Mouse (Mus musculus): Measurements from ENCODE around the gene Slc39a11. TPM values are rescaled to one million over a fixed set of nuclear protein-coding genes. Genes with fewer than 3 reads are reported as not detected.

The Slc39a11 gene
- polyA plus RNA-seq, 1 experiment from 2014 or later, result 15.1 TPM

DNA sequence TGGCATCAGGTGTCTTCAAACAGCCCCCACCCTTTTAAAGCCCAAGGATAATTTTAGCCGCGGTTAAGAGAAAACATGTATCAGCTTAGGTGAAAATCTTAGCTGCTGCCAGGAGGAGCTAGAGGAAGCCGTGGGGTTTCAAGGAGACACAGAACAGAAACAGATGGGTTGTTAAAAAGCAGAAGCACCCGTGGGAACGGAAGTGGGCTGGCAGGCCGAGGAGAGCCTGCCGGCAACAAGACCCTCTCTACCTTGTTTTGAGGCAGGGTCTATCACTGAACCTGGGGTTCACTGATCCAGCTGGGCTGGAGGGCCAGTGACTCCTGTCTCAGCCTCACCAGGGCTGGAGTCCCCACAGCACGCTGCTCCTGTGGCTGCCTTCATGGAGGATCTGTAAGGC is 310.1 kb downstream of the Slc39a11 start:
- ATAC-seq, result no peak
- H3K4me2 ChIP-seq (replicated peaks; ENCODE audit: low read depth, low read length), result no peak overlapping the region
- H3K36me3 ChIP-seq (ENCODE audit: insufficient read depth, low read length), result no peaks in the 10 kb centered on the region
- 81% methylated on average over 8 of the region's 8 CpGs for WGBS
- H3K9ac ChIP-seq (replicated peaks; ENCODE audit: low read depth), result no peak overlapping the region
- peaks cover under 1% of the 10 kb centered on the region; the same call in 1 of the 2 replicates for H3K4me1 ChIP-seq (ENCODE audit: insufficient read depth, low read depth, low read length)
- no peak for DNase-seq (ENCODE audit: low spot score)
- no peaks in the 10 kb centered on the region for H3K27me3 ChIP-seq (replicated peaks; ENCODE audit: insufficient read depth, low read length)
- H3K4me3 ChIP-seq (ENCODE audit: low read depth, low read length), result no peak overlapping the region
- TF ChIP-seq EP300 (IDR thresholded peaks at IDR 0.05), result no peak
- TF ChIP-seq CTCF (IDR thresholded peaks at IDR 0.05), result no peak
- H3K9me3 ChIP-seq (ENCODE audit: low read length), result no peaks in the 10 kb centered on the region
- no peak overlapping the region for H3K27ac ChIP-seq (ENCODE audit: low read length)

DNA sequence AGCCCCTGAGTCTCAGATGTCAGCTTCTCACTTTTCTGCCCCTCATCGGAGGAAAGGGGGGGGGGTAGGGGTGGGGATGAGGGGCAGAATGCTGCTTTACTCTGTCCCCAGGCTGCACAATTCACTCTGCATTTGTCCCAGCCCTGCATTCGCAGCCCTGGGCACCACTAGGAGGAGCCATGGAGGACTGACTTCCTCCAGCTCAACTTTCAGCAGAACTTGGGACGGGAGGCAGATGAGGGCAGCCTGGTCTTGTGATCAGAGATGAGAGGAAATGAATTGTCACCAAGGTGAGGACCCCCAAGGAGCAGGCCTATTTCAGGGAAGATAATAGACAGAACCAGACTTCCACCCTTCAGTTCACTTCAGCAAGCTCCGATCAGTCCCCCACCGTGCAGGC is 311.3 kb downstream of the Slc39a11 start:
- no peak overlapping the region for H3K4me2 ChIP-seq (replicated peaks; ENCODE audit: low read depth, low read length)
- TF ChIP-seq CTCF (IDR thresholded peaks at IDR 0.05) (peak; percentile 43), EP300 (IDR thresholded peaks at IDR 0.05) (no peak)
- no peaks in the 10 kb centered on the region for H3K36me3 ChIP-seq (ENCODE audit: insufficient read depth, low read length)
- DNase-seq (ENCODE audit: low spot score) (no peak), ATAC-seq (no peak)
- H3K9ac ChIP-seq (replicated peaks; ENCODE audit: low read depth), result no peak overlapping the region
- no peaks in the 10 kb centered on the region for H3K9me3 ChIP-seq (ENCODE audit: low read length)
- peaks cover 4% of the 10 kb centered on the region; the same call in 1 of the 2 replicates for H3K4me1 ChIP-seq (ENCODE audit: insufficient read depth, low read depth, low read length)
- H3K27ac ChIP-seq (ENCODE audit: low read length), result no peak overlapping the region
- H3K27me3 ChIP-seq (replicated peaks; ENCODE audit: insufficient read depth, low read length), result no peaks in the 10 kb centered on the region
- no peak overlapping the region for H3K4me3 ChIP-seq (ENCODE audit: low read depth, low read length)
- WGBS, result 64% methylated on average over 5 of the region's 5 CpGs

DNA sequence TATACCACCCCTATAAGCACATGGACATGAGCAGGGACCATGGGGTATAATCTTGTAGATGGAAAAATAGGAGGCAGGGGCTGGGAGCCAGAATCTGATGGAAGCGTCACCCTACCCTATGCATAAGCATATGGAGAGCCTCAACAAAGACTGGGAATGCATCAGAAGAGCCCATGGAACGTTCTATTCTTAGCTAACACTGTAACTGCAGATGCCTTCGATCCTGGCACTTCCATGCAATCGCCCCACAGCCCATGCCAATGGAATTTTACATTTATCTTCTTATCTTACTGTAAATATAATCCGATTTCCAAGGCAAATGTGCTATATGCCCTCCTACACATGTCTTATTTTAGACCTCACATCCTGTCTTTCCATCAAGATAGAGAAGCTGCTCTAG is 314.2 kb downstream of the Slc39a11 start:
- H3K9ac ChIP-seq (replicated peaks; ENCODE audit: low read depth), result no peak overlapping the region
- no peak overlapping the region for H3K4me2 ChIP-seq (replicated peaks; ENCODE audit: low read depth, low read length)
- ATAC-seq (no peak), DNase-seq (ENCODE audit: low spot score) (no peak)
- peaks cover 4% of the 10 kb centered on the region; the same call in 1 of the 2 replicates for H3K4me1 ChIP-seq (ENCODE audit: insufficient read depth, low read depth, low read length)
- WGBS, result 80% methylated on average over 5 of the region's 5 CpGs
- no peak overlapping the region for H3K27ac ChIP-seq (ENCODE audit: low read length)
- TF ChIP-seq EP300 (IDR thresholded peaks at IDR 0.05) (no peak), CTCF (IDR thresholded peaks at IDR 0.05) (no peak)
- no peaks in the 10 kb centered on the region for H3K36me3 ChIP-seq (ENCODE audit: insufficient read depth, low read length)
- no peak overlapping the region for H3K4me3 ChIP-seq (ENCODE audit: low read depth, low read length)
- no peaks in the 10 kb centered on the region for H3K27me3 ChIP-seq (replicated peaks; ENCODE audit: insufficient read depth, low read length)
- no peaks in the 10 kb centered on the region for H3K9me3 ChIP-seq (ENCODE audit: low read length)

DNA sequence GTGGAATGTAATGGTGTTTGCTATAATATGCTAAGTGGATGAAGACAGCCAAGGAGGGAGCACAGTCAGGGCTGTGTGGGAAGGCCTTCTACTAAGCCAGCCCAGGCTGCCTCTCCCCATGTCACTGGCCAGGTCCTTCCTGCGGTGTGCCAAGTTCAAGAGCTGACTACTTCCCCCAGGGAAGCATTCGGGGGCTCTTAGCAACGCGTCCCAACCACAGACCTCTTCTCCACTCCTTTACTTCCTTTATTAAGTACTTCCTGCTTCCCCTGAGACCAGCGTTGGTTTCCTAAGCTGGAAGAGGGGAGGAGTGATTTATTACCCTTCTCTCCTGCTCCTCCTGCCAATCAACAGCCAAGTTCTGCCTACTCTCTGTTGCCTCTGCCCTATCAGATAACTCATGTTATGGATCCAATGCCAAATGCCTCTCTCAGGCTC is 315.4 kb downstream of the Slc39a11 start:
- no peaks in the 10 kb centered on the region for H3K9me3 ChIP-seq (ENCODE audit: low read length)
- H3K27ac ChIP-seq (ENCODE audit: low read length), result no peak overlapping the region
- ATAC-seq, result peak; percentile 70
- no peaks in the 10 kb centered on the region for H3K27me3 ChIP-seq (replicated peaks; ENCODE audit: insufficient read depth, low read length)
- H3K4me1 ChIP-seq (ENCODE audit: insufficient read depth, low read depth, low read length), result peaks cover 4% of the 10 kb centered on the region; the same call in 1 of the 2 replicates
- H3K4me2 ChIP-seq (replicated peaks; ENCODE audit: low read depth, low read length), result no peak overlapping the region
- no peak overlapping the region for H3K9ac ChIP-seq (replicated peaks; ENCODE audit: low read depth)
- DNase-seq (ENCODE audit: low spot score), result peak; percentile 78
- H3K36me3 ChIP-seq (ENCODE audit: insufficient read depth, low read length), result no peaks in the 10 kb centered on the region
- TF ChIP-seq CTCF (IDR thresholded peaks at IDR 0.05) (no peak), EP300 (IDR thresholded peaks at IDR 0.05) (no peak)
- 32% methylated on average over 5 of the region's 5 CpGs for WGBS
- H3K4me3 ChIP-seq (ENCODE audit: low read depth, low read length), result no peak overlapping the region

DNA sequence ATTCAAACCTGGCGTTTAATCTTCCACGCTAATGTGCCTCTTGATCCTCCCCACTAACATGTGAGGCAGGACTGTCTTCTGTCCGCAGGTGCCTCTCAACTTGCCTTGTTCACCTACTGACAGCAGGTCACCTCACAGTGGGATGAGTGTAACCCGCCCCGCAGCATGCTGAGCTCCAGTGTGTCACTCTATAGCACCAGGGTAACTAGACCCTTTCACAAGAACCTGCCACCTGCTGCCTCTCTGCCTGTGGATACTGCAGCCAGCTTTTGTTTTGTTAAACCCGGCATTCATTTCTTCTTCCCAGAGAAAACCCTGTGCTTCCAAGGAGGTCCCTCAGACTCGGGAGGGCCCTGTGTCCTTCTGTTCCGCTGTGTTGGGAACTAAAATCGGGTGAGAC is 316.3 kb downstream of the Slc39a11 start:
- WGBS, result 79% methylated on average over 9 of the region's 9 CpGs
- no peak for TF ChIP-seq CTCF (IDR thresholded peaks at IDR 0.05)
- TF ChIP-seq EP300 (IDR thresholded peaks at IDR 0.05), result no peak
- Histone ChIP-seq H3K4me2 (replicated peaks; ENCODE audit: low read depth, low read length) (no peak overlapping the region), H3K27me3 (replicated peaks; ENCODE audit: insufficient read depth, low read length) (no peaks in the 10 kb centered on the region), H3K4me3 (ENCODE audit: low read depth, low read length) (no peak overlapping the region), H3K27ac (ENCODE audit: low read length) (no peak overlapping the region), H3K36me3 (ENCODE audit: insufficient read depth, low read length) (no peaks in the 10 kb centered on the region), H3K9ac (replicated peaks; ENCODE audit: low read depth) (no peak overlapping the region), H3K9me3 (ENCODE audit: low read length) (no peaks in the 10 kb centered on the region), H3K4me1 (ENCODE audit: insufficient read depth, low read depth, low read length) (peaks cover 4% of the 10 kb centered on the region; the same call in 1 of the 2 replicates)
- ATAC-seq (no peak), DNase-seq (ENCODE audit: low spot score) (no peak)

DNA sequence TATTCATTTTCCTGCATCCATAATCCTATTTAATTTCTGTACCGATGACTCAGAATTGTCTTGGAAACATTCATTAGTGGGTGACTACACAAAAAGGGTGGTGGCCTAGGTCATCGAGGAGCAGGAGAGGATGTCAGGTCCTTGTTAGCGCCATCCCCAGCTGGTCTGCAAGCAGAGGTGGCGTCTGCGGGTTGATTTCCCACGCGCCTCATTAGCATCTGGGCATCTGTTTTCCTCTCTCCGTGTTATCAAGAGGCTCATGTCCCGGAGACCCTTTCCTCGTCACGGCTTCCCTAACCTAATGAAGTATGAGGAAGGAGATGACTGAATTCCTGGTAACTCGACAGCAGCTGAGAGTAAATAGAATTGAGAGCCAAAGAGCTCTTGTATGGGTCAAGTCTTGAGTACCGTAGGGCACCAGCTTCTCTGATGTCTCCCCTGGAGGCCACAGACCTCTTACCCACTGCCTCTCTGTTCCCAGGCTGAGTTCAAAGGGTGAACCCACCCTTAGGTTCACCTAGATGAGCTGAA is 319.8 kb downstream of the Slc39a11 start:
- Histone ChIP-seq H3K4me1 (ENCODE audit: insufficient read depth, low read depth, low read length) (peaks cover 4% of the 10 kb centered on the region; the same call in 1 of the 2 replicates), H3K36me3 (ENCODE audit: insufficient read depth, low read length) (no peaks in the 10 kb centered on the region), H3K9ac (replicated peaks; ENCODE audit: low read depth) (no peak overlapping the region), H3K27ac (ENCODE audit: low read length) (no peak overlapping the region), H3K27me3 (replicated peaks; ENCODE audit: insufficient read depth, low read length) (no peaks in the 10 kb centered on the region), H3K4me2 (replicated peaks; ENCODE audit: low read depth, low read length) (no peak overlapping the region), H3K4me3 (ENCODE audit: low read depth, low read length) (no peak overlapping the region), H3K9me3 (ENCODE audit: low read length) (no peaks in the 10 kb centered on the region)
- 54% methylated on average over 13 of the region's 13 CpGs for WGBS
- DNase-seq (ENCODE audit: low spot score), result peak; percentile 69
- peak; percentile 48 for ATAC-seq
- TF ChIP-seq EP300 (IDR thresholded peaks at IDR 0.05), result peak; percentile 58; the same call in 1 of the 2 replicates
- TF ChIP-seq CTCF (IDR thresholded peaks at IDR 0.05), result no peak

All from lung, postnatal 0 days (tissue).